Mouse (Mus musculus) adrenal gland, postnatal 14 days (tissue): Measurements from ENCODE around the gene Olfr33. TPM values are rescaled to one million over a fixed set of nuclear protein-coding genes. Genes with fewer than 3 reads are reported as not detected.

Experiments used
- DNase-seq: peaks from one replicate; pipeline ENCODE4 v3.0.0; 2021; ENCODE audit warnings: mixed read lengths
- long read RNA-seq, 2 experiments: library from polyadenylated mRNA; stranded (forward); transcript quantifications; one replicate each; pipeline ENCODE4 v2.0.0; 2021
- total RNA-seq: library from RNA; stranded (reverse); gene quantifications from 2 replicates; pipeline ENCODE4 v1.2.3, GENCODE M21; 2021

Olfr33 gene
- not detected in 2 replicates for total RNA-seq
- long read RNA-seq, experiment 1: 0 reads
- long read RNA-seq, experiment 2: 0 reads

DNA sequence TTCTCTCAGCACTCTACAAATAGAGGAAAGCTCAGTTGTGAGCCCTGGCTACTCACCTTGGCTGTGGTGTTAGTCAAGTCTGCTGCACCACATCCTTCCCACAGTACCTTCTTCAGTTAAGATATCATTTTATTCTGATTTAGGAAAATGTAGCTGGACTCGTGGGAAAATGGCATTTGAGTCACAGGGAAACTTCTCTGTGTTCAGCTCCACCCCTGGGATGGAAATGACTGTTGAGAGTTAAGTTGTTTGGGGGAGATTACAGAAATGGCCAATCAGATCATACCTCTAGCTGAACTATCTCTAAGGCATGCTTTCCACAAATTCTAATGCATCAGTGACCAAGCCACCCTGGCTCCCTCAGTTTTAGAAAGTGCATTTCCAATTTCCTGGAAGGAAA is at the start of gene Olfr33:
Gene Olfr33 (minus strand): TSS at position 101 of the 400 bp plus-strand sequence.
- DNase-seq: no peak

DNA sequence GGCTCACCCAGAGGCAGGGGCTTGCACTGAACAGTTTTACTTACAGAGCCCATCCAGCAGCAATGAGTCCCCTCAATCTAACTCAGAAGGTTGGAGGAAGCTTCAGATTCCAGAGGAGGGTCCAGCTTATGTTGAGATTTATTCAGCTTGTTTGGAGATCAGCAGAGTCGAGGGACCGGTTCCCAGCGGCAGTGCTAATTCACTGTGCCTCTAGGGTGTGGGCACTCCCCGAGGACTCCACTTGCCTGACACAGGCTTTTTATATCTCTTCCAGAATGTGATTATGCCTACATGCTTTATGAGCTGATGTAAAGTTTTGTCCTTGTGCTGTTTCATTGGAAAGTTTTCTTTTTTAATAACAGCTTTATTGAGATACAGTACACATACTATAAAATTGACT is 40.4 kb upstream of the Olfr33 start, which contains the start of the genes Olfr560 and Olfr78:
Gene Olfr560 (minus strand): TSS at position 101 of the 400 bp plus-strand sequence.
Gene Olfr78 (minus strand): TSS at position 206 of the 400 bp plus-strand sequence.
- no peak for DNase-seq

DNA sequence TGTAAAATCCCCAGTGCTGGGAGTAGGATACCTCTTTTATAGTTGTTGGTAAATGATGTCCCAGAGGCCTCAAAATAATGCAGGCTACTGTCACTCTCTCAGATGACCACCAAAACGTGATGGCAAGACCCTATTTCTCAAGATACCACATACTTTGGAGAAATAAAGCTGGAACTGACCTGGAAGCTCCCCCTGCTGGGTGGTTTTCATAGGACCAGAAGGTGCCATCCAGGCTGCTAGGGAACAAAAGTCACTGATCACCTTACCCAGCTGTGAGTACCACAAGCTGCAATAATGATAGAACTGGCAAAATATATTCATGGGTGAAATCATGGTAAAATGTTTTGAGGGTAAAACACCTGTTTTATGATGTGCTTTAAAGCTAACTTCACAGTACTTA is 33.2 kb upstream of the Olfr33 start:
- DNase-seq: peak; percentile 6

DNA sequence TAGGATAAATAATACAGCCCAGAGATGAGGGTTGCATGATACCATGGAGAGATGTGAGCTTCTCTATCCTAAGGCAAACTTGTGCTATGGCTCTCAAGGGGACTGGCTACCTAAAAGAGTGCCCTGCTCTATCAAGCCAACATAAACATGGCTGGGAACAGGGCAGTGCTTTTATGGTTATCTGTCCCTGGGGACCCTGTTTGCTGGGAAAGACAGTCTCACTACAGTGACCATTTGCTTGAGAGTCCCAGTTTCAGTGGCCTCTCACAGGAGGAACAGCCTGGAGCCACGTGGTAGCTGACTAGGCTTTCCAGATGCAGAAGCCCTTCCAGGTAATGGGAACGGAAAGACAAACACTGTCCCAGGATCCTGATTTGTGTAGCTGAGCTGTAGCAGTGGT is 18.8 kb upstream of the Olfr33 start:
- DNase-seq: no peak

DNA sequence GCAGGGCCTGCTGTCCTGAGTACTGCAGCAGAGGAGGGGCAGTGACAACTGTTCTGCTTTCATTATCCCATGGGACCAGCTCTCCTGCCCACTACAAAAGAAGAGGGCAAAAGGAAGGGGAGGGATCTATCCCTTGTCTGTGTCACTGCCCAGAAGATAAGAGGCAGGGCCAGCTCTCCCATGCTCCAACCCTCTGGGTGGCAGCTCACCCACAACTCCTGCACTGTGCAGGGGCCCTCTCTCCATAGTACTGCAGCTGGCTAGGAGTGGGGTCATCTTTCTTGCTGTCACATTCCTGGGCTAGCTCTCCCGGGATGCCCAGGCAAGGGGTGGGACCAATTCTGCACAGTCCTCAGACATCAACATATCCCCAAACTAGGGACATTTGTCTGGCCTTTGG is 14.9 kb upstream of the Olfr33 start:
- DNase-seq: no peak

DNA sequence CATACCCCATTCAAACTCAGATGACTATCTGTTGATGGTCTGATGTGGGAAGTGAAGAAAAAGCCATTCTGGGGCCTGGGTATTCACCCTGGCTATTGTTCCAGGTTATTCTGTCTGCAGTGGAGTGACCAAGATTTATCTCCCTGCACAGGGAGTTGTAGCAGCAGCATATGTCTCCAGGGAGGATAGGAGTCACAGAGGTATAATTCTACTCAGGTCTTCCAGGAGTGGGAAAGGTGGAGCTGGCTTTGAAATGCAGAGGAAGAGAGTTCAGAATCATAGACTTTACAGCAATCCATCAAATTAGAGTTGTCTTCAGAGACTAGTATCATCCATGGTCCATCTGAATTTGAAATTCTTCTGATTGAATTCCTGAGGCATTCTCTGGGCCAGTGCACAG is 8.5 kb upstream of the Olfr33 start, which contains the start of gene Olfr559:
Gene Olfr559 (minus strand): TSS at position 101 of the 400 bp plus-strand sequence.
- DNase-seq: no peak

DNA sequence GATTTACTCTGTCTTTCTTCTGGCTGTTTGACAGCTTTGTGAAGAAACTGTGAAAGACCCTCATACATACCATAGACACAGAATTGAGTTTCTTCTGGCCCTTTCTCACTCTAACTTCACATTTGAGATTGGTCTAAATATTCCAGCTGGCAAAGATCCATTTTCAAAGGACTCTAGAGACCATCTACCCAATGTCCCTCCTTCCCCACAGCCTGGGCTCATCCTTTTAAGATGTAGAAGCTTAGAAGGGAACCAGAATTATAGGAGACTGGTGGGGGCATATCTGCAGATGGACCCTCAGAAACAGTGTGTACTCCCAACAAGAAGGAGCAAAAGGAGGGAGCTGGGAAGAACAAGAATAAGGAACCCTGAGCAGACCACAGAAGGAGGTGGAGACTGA is 17.0 kb downstream of the Olfr33 start, which contains the start of gene Olfr558:
Gene Olfr558 (plus strand): TSS at position 301 of the 400 bp plus-strand sequence.
- DNase-seq: no peak

DNA sequence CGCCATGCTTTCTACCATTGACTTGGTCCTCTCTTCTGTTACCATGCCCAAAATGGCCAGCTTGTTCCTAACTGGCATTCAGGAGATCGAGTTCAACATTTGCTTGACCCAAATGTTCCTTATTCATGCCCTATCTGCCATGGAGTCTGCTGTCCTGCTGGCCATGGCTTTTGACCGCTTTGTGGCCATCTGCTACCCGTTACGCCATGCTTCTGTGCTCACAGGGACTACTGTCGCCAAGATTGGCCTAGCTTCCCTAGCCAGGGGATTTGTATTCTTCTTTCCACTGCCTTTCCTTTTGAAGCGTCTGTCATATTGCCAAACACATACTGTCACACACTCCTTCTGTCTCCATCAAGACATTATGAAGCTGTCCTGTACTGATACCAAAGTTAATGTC is 20.4 kb downstream of the Olfr33 start:
- DNase-seq: no peak

DNA sequence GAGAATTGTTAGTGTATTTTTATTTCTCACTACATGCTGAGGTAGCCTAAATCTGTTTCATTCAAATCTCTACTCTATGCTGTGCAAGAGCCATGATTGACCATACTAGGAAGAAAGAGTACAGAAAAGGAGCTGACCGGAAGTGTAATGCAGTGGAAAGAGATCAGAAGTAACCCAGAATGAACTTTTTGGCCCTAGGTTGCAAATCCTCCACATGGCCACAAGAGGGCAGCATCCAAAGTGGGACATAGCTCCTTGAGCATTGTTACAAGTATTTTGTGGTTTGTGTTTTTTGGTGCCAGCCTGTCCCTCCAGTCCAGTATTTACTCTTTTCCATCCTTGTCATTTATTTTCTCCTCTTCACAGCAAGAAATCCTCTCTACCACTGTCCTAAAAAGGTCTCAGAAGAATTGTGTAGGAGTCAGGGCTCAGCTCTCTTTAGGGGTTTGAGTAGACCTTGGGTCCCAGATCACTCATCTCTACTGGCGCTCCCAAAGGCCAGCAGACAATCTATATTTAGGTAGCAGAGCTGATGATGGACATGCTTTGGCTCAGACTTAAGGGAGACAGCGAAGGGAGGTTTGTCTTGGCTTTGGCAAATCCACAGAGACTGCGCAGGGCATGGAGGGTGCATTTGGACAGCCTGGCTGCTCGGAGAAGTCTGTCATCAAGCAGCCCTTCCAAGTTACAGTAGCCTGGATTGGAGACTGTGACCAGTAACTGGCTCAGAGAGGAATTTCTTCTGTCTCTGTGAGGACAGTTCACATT is 23.3 kb downstream of the Olfr33 start, which contains the start of gene Olfr557:
Gene Olfr557 (plus strand): TSS at position 553 of the 768 bp plus-strand sequence.
- DNase-seq: peak; percentile 68

DNA sequence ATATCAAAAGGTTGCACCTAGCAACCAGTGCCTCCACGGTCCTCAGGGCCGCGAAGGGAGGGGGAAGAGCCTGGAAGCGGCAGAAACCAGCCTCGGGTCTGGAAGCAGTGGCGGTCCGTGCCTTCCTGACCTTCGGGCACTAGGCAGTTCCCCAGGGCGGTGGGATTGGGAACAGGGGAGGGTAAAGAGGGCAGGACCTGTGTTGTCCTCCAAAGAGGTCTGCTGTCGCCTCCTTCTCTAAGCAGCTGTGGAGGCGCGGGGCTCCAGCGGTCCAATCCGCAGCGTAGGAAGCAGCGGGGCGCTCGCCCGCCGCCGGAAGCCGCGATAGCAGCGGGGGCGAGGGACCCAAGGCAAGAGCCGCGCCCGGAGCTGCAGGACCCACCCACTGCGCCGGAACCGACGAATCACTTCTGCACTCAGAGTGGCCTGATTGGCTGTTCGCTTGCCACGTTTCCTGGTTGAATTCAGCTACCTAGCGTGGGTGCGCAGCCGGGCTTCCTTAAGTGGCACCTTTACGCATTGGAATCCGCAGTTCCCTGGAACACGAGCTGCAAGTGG is 31.8 kb downstream of the Olfr33 start, which contains the start of gene Trim68:
Gene Trim68 (minus strand): TSS at position 384 of the 558 bp plus-strand sequence.
- DNase-seq: peak; percentile 94

DNA sequence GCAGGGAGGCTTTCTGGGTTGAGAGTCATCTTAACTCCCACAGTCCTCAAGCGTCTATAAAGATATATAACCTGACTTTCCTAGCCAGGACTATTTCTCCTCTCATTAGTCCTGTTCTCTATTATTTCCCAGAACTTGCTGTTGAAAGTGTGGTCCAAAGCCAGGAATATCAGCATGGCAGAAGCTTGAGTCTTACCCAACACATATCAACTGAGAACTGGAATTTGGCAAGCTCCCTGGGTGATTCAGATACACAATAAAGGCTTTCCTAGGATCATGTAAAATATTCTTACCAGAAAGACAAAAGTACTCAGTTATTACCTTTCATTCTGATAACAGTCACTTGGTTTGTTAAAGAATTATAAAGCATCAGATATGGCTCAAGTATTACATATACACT is 37.0 kb downstream of the Olfr33 start:
- no peak for DNase-seq

DNA sequence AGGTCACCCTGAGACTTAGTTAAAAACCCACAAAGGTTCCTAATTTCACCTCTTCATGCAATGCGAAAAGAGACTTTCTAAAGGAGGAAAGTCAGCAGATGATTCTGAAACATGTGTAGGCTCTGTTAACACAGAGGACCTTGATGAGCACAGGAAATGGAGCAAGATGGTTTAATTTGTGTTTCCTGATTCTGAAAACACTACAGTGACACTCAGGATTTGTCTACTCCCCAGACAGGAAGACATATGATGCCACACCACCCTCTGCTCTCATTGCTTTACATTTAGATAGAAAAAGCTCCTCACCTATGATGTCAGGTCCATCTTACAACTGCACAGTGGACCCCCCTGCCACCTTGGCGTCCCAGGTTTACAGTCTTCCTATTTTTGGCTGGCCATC is 42.6 kb downstream of the Olfr33 start:
- DNase-seq: no peak

DNA sequence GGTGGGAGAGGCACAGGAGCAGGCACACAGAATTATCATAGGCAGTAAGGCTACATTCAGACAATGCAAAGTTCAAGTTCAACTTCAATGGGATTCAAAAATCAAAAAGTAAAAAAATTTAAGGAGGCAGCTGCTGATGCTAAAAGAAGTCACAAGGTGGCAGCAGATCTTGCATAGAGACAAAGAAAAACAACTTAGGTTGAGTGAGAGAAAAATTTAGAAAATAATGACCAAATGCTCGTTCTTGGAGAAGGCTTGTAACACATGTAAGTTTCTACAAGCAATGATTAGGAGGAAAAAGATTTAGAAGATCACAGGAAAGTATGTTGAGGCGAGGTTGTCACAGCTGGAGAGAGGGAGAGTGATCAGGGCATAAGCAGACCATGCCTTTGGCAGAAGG is 53.5 kb downstream of the Olfr33 start:
- DNase-seq: peak; percentile 10

DNA sequence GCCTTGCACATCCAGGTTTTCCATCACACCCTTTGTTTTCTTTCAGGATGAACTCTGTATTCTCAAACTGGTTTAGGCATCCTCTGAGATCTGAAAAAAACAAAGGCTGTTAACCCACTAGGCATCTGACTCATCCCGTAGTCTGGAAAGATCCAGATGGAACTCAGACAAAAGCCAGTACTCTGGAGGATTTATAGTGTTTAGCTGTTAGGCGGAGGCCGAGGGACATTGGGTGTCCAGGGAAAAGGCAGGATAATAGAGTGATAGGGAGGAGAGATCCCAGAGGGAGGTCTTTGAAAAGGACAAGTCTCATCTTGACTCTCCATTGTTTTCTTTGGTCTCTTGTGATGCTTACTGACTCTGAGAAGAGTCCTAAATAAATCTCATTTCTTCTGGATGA is 54.3 kb downstream of the Olfr33 start, which contains the start of gene Olfr556:
Gene Olfr556 (plus strand): TSS at position 301 of the 400 bp plus-strand sequence.
- DNase-seq: no peak

Other genes starting within 250 kb of the Olfr33 start
- gene Olfr543, start 237.4 kb downstream of the Olfr33 start, total RNA-seq: not detected in 2 replicates
- gene Olfr544, start 230.8 kb downstream of the Olfr33 start, total RNA-seq: not detected in 2 replicates
- gene Olfr545, start 219.5 kb downstream of the Olfr33 start, total RNA-seq: not detected in 2 replicates
- gene Olfr547, start 184.3 kb downstream of the Olfr33 start, total RNA-seq: not detected in 2 replicates
- gene Olfr548-ps1, start 178.2 kb downstream of the Olfr33 start, total RNA-seq: not detected in 2 replicates
- not detected in 2 replicates for gene Olfr549, start 169.2 kb downstream of the Olfr33 start, total RNA-seq
- gene Trim21, start 153.6 kb downstream of the Olfr33 start, total RNA-seq: 12.3 and 12.5 TPM in 2 replicates
- gene Olfr550, start 147.6 kb downstream of the Olfr33 start, total RNA-seq: not detected in 2 replicates
- gene Olfr551, start 127.2 kb downstream of the Olfr33 start, total RNA-seq: not detected in 2 replicates
- 0.11 TPM in 1 of 2 replicates, not detected in the other for gene Olfr552, start 121.3 kb downstream of the Olfr33 start, total RNA-seq
- gene Olfr553, start 100.9 kb downstream of the Olfr33 start, total RNA-seq: not detected in 2 replicates
- not detected in 2 replicates for gene Olfr554, start 80.6 kb downstream of the Olfr33 start, total RNA-seq
- not detected in 2 replicates for gene Olfr555, start 60.2 kb downstream of the Olfr33 start, total RNA-seq
- not detected in 2 replicates for gene Olfr556, start 54.2 kb downstream of the Olfr33 start, total RNA-seq
- 9.4 and 10.3 TPM in 2 replicates for gene Trim68, start 31.7 kb downstream of the Olfr33 start, total RNA-seq
- gene Olfr557, start 23.2 kb downstream of the Olfr33 start, total RNA-seq: not detected in 2 replicates
- 1.1 and 1.4 TPM in 2 replicates for gene Olfr558, start 16.9 kb downstream of the Olfr33 start, total RNA-seq
- gene Olfr559, start 8.4 kb upstream of the Olfr33 start, total RNA-seq: not detected in 2 replicates
- gene Olfr560, start 40.3 kb upstream of the Olfr33 start, total RNA-seq: not detected in 2 replicates
- gene Olfr78, start 40.4 kb upstream of the Olfr33 start, total RNA-seq: 0.82 and 1.8 TPM in 2 replicates
- gene Olfr561, start 52.2 kb upstream of the Olfr33 start, total RNA-seq: not detected in 2 replicates
- gene Olfr564, start 84.4 kb upstream of the Olfr33 start, total RNA-seq: not detected in 2 replicates
- gene Olfr566, start 139.7 kb upstream of the Olfr33 start, total RNA-seq: not detected in 2 replicates
- gene Olfr568, start 158.1 kb upstream of the Olfr33 start, total RNA-seq: not detected in 2 replicates
- not detected in 2 replicates for gene Olfr569, start 171.8 kb upstream of the Olfr33 start, total RNA-seq
- gene Olfr570, start 175.5 kb upstream of the Olfr33 start, total RNA-seq: not detected in 2 replicates
- not detected in 2 replicates for gene Olfr571, start 198.5 kb upstream of the Olfr33 start, total RNA-seq
- not detected in 2 replicates for gene Olfr572, start 205.3 kb upstream of the Olfr33 start, total RNA-seq
- not detected in 2 replicates for gene Olfr573-ps1, start 223.5 kb upstream of the Olfr33 start, total RNA-seq
- gene Olfr574, start 229.4 kb upstream of the Olfr33 start, total RNA-seq: not detected in 2 replicates
- gene Olfr575, start 239.7 kb upstream of the Olfr33 start, total RNA-seq: not detected in 2 replicates
- gene Olfr576, start 243.6 kb upstream of the Olfr33 start, total RNA-seq: not detected in 2 replicates